ENCODE assay signal across 8 mouse cellular contexts in the genomic region with DNA sequence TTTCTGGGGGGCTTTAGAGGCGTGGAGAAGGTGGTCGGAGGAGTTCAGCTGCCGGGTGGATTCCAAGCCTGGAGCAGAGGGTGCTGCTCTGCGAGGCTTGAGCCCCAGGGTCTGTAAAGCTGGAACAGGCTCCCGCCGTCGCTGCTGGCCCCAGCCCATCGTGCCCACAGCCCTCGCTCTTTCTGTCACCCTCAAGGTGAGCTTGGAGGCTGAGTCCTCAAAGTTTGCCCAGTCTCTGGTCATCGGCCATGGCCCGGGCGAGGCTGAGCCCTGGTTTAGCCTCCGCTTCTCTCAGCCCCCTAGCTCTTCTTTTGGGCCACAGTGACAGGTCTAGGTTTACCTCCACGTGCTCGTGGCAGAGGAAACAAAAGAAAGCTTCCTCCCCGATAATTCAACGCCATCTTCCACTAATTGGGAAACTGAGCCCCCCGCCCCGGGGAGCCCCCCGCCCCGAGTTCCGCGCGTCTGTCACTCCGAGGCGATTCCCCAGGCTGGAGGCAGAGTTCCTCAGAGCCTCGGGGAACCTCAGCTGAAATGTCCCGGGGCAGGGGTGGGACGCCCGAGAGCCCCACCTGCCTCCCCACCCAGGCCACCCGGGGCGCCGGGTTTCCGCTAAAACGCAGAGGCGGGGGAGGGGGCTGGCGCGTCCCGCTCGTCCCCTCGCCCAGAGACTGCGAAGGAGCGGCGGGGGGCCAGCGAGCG.
A peak's percentile ranks its signal among the peaks of the same experiment; 100 is the strongest.
DNase-seq lines count a peak whose midpoint lies in the region; ATAC-seq lines count a peak whose summit lies in the region.

No protein-coding gene starts in this region.

- 24% methylated on average over 36 of the region's 46 CpGs for WGBS in embryonic facial prominence, embryonic 12.5 days
- 13% methylated on average over 42 of the region's 46 CpGs for WGBS in heart, embryonic 16.5 days
- WGBS in limb, embryonic 10.5 days: 19% methylated on average over 43 of the region's 46 CpGs
- WGBS in midbrain, embryonic 12.5 days: 22% methylated on average over 43 of the region's 46 CpGs
- WGBS in stomach, embryonic 16.5 days: 17% methylated on average over 43 of the region's 46 CpGs

- H3K4me1 ChIP-seq in embryonic facial prominence, embryonic 12.5 days: no peaks in the 10 kb centered on the region
- no peaks in the 10 kb centered on the region for H3K4me1 ChIP-seq in heart, embryonic 16.5 days (ENCODE audit: control insufficient read depth, insufficient read depth, low read length)
- H3K4me1 ChIP-seq in limb, embryonic 10.5 days: 0 out of 2 replicates have a peak, but pooled peaks cover 2% of the 10 kb centered on the region
- H3K4me1 ChIP-seq in midbrain, embryonic 12.5 days: peaks cover 6% of the 10 kb centered on the region; the same call in 1 of the 2 replicates
- H3K4me1 ChIP-seq in stomach, embryonic 16.5 days (ENCODE audit: control insufficient read depth, insufficient read depth, low read length): no peaks in the 10 kb centered on the region; the same call in 1 of the 2 replicates

- H3K27ac ChIP-seq in embryonic facial prominence, embryonic 12.5 days: no peak overlapping the region
- peak overlapping the region; percentile 46 for H3K27ac ChIP-seq in heart, embryonic 16.5 days (ENCODE audit: low read length)
- H3K27ac ChIP-seq in limb, embryonic 10.5 days: peak overlapping the region; percentile 97
- peak overlapping the region; percentile 58; the same call in 1 of the 2 replicates for H3K27ac ChIP-seq in midbrain, embryonic 12.5 days (replicated peaks)
- H3K27ac ChIP-seq in stomach, embryonic 16.5 days (ENCODE audit: low read length): no peak overlapping the region

- no peaks in the 10 kb centered on the region for H3K36me3 ChIP-seq in embryonic facial prominence, embryonic 12.5 days
- no peaks in the 10 kb centered on the region for H3K36me3 ChIP-seq in heart, embryonic 16.5 days (ENCODE audit: control insufficient read depth, insufficient read depth)
- H3K36me3 ChIP-seq in limb, embryonic 10.5 days: no peaks in the 10 kb centered on the region
- H3K36me3 ChIP-seq in midbrain, embryonic 12.5 days: no peaks in the 10 kb centered on the region
- no peaks in the 10 kb centered on the region for H3K36me3 ChIP-seq in stomach, embryonic 16.5 days (ENCODE audit: control insufficient read depth, insufficient read depth, low read length)

- 0 out of 2 replicates have a peak, but pooled peaks have one; percentile 11 for ATAC-seq in cerebellum, adult (ENCODE audit: insufficient number of reproducible peaks, low FRiP score, low TSS enrichment)
- ATAC-seq in embryonic facial prominence, embryonic 12.5 days (ENCODE audit: insufficient number of reproducible peaks, insufficient read depth, low FRiP score, low TSS enrichment): peak; percentile 8; the same call in 1 of the 2 replicates
- ATAC-seq in heart, embryonic 16.5 days (replicated peaks; ENCODE audit: extremely low read depth, insufficient read depth, low FRiP score): peak; percentile 21
- peak; percentile 21 for ATAC-seq in midbrain, embryonic 12.5 days (ENCODE audit: low FRiP score, low read depth)
- no peak for ATAC-seq in stomach, embryonic 16.5 days (ENCODE audit: insufficient read depth, low FRiP score)

- no peaks in the 10 kb centered on the region for H3K9me3 ChIP-seq in embryonic facial prominence, embryonic 12.5 days
- H3K9me3 ChIP-seq in heart, embryonic 16.5 days (replicated peaks; ENCODE audit: control insufficient read depth, low read length): no peaks in the 10 kb centered on the region
- H3K9me3 ChIP-seq in limb, embryonic 10.5 days (replicated peaks): no peaks in the 10 kb centered on the region
- no peaks in the 10 kb centered on the region for H3K9me3 ChIP-seq in midbrain, embryonic 12.5 days
- no peaks in the 10 kb centered on the region for H3K9me3 ChIP-seq in stomach, embryonic 16.5 days (replicated peaks; ENCODE audit: control insufficient read depth, low read length)

- H3K9ac ChIP-seq in embryonic facial prominence, embryonic 12.5 days: peak overlapping the region; percentile 61
- H3K9ac ChIP-seq in heart, embryonic 16.5 days (ENCODE audit: low read length): peak overlapping the region; percentile 82
- peak overlapping the region; percentile 69 for H3K9ac ChIP-seq in midbrain, embryonic 12.5 days (replicated peaks)
- peak overlapping the region; percentile 87 for H3K9ac ChIP-seq in stomach, embryonic 16.5 days (ENCODE audit: low read length)

- H3K4me3 ChIP-seq in embryonic facial prominence, embryonic 12.5 days: peak overlapping the region; percentile 60
- H3K4me3 ChIP-seq in heart, embryonic 16.5 days (ENCODE audit: low read length): peak overlapping the region; percentile 77
- peak overlapping the region; percentile 68 for H3K4me3 ChIP-seq in limb, embryonic 10.5 days
- peak overlapping the region; percentile 68 for H3K4me3 ChIP-seq in midbrain, embryonic 12.5 days
- peak overlapping the region; percentile 65 for H3K4me3 ChIP-seq in stomach, embryonic 16.5 days (replicated peaks; ENCODE audit: low read length)

- H3K4me2 ChIP-seq in embryonic facial prominence, embryonic 12.5 days (replicated peaks): peak overlapping the region; percentile 58
- H3K4me2 ChIP-seq in heart, embryonic 16.5 days (ENCODE audit: low read depth, low read length): peak overlapping the region; percentile 65
- H3K4me2 ChIP-seq in midbrain, embryonic 12.5 days (replicated peaks): peak overlapping the region; percentile 61
- H3K4me2 ChIP-seq in stomach, embryonic 16.5 days (ENCODE audit: low read depth, low read length): peak overlapping the region; percentile 65

- no peak for DNase-seq in cerebellum, adult 8-10 months
- DNase-seq in WW6 (ENCODE audit: low read depth, low spot score): peak; percentile 1
- DNase-seq in limb, embryonic 10.5 days (ENCODE audit: low spot score): peak; percentile 38

- no peaks in the 10 kb centered on the region for H3K27me3 ChIP-seq in embryonic facial prominence, embryonic 12.5 days
- H3K27me3 ChIP-seq in heart, embryonic 16.5 days (ENCODE audit: control insufficient read depth, insufficient read depth, low read length): no peaks in the 10 kb centered on the region
- peaks cover 24% of the 10 kb centered on the region for H3K27me3 ChIP-seq in limb, embryonic 10.5 days (ENCODE audit: low read depth, poor library complexity, severe bottlenecking)
- no peaks in the 10 kb centered on the region for H3K27me3 ChIP-seq in midbrain, embryonic 12.5 days
- H3K27me3 ChIP-seq in stomach, embryonic 16.5 days (ENCODE audit: control insufficient read depth, insufficient read depth, low read length): no peaks in the 10 kb centered on the region

Comparison
In these comparisons a context has a peak if more than half of its experiments do, and no peak if none do; other contexts are left out.
1. H3K27ac ChIP-seq: peak in heart, embryonic 16.5 days (single experiment), limb, embryonic 10.5 days (single experiment) and midbrain, embryonic 12.5 days (single experiment); none in embryonic facial prominence, embryonic 12.5 days (single experiment) and stomach, embryonic 16.5 days (single experiment).
2. Peak in every context shown above with its lines, with median percentiles within 50 percentile points of each other: H3K4me2 ChIP-seq, H3K4me3 ChIP-seq and H3K9ac ChIP-seq.